Mouse (Mus musculus): ENCODE data around the gene Phlda3. TPM values are rescaled to one million over a fixed set of nuclear protein-coding genes. Genes with fewer than 3 reads are reported as not detected.

The Phlda3 gene
- polyA plus RNA-seq, 1 experiment from 2014 or later = 62.8 TPM

- Histone ChIP-seq H3K9ac (no peak overlapping the region), H3K4me1 (peaks cover 23% of the 10 kb centered on the region), H3K36me3 (no peaks in the 10 kb centered on the region), H3K27me3 (peaks cover under 1% of the 10 kb centered on the region; the same call in 1 of the 2 replicates), H3K4me3 (peak overlapping the region; percentile 19; the same call in 1 of the 2 replicates), H3K9me3 (no peaks in the 10 kb centered on the region), H3K27ac (no peak overlapping the region), H3K4me2 (replicated peaks) (no peak overlapping the region)
- ATAC-seq (ENCODE audit: low FRiP score, low read depth) = peak; percentile 74
- 37% methylated on average over 8 of the region's 8 CpGs for WGBS
Measured at GRCm38 (mm10) chr1:135800192-135800950, 34.5 kb downstream of the Phlda3 start.

- Histone ChIP-seq H3K9ac (no peak overlapping the region), H3K27ac (no peak overlapping the region), H3K27me3 (no peaks in the 10 kb centered on the region), H3K36me3 (no peaks in the 10 kb centered on the region), H3K4me3 (no peak overlapping the region), H3K4me1 (no peaks in the 10 kb centered on the region), H3K4me2 (replicated peaks) (no peak overlapping the region), H3K9me3 (no peaks in the 10 kb centered on the region)
- 10% methylated on average over 10 of the region's 10 CpGs for WGBS
- no peak; the same call in 1 of the 2 replicates for ATAC-seq (ENCODE audit: low FRiP score, low read depth)
Measured at GRCm38 (mm10) chr1:135807546-135807945, 41.6 kb downstream of the Phlda3 start.

- H3K4me1 ChIP-seq = no peaks in the 10 kb centered on the region
- no peak overlapping the region for H3K4me2 ChIP-seq (replicated peaks)
- H3K27me3 ChIP-seq = 0 out of 2 replicates have a peak, but pooled peaks cover 3% of the 10 kb centered on the region
- 0 out of 2 replicates have a peak overlapping the region, but pooled peaks have one; percentile 32 for H3K9ac ChIP-seq
- no peak overlapping the region for H3K27ac ChIP-seq
- H3K9me3 ChIP-seq = no peaks in the 10 kb centered on the region
- 52% methylated on average over 2 of the region's 2 CpGs for WGBS
- H3K4me3 ChIP-seq = no peak overlapping the region
- H3K36me3 ChIP-seq = no peaks in the 10 kb centered on the region
- ATAC-seq (ENCODE audit: low FRiP score, low read depth) = no peak
Measured at GRCm38 (mm10) chr1:135810180-135810579, 44.3 kb downstream of the Phlda3 start.

GRCm38 (mm10) chr1:135811016-135811646, 45.2 kb downstream of the Phlda3 start:
- Histone ChIP-seq H3K4me3 (no peak overlapping the region), H3K27ac (no peak overlapping the region), H3K27me3 (peaks cover 11% of the 10 kb centered on the region), H3K36me3 (no peaks in the 10 kb centered on the region), H3K9ac (no peak overlapping the region), H3K9me3 (no peaks in the 10 kb centered on the region), H3K4me2 (replicated peaks) (no peak overlapping the region), H3K4me1 (no peaks in the 10 kb centered on the region)
- WGBS = 29% methylated on average over 7 of the region's 7 CpGs
- ATAC-seq (ENCODE audit: low FRiP score, low read depth) = no peak

GRCm38 (mm10) chr1:135812205-135812604, 46.3 kb downstream of the Phlda3 start:
- Histone ChIP-seq H3K4me1 (no peaks in the 10 kb centered on the region), H3K36me3 (no peaks in the 10 kb centered on the region), H3K4me2 (replicated peaks) (no peak overlapping the region), H3K9ac (no peak overlapping the region), H3K27me3 (peaks cover 22% of the 10 kb centered on the region), H3K27ac (no peak overlapping the region), H3K9me3 (no peaks in the 10 kb centered on the region), H3K4me3 (no peak overlapping the region)
- no peak for ATAC-seq (ENCODE audit: low FRiP score, low read depth)
- 86% methylated on average over 3 of the region's 3 CpGs for WGBS

- H3K27ac ChIP-seq = no peak overlapping the region
- no peak overlapping the region for H3K9ac ChIP-seq
- WGBS = 46% methylated on average over 2 of the region's 2 CpGs
- peaks cover 26% of the 10 kb centered on the region for H3K27me3 ChIP-seq
- no peak overlapping the region for H3K4me3 ChIP-seq
- no peaks in the 10 kb centered on the region for H3K9me3 ChIP-seq
- no peaks in the 10 kb centered on the region for H3K36me3 ChIP-seq
- no peak overlapping the region for H3K4me2 ChIP-seq (replicated peaks)
- ATAC-seq (ENCODE audit: low FRiP score, low read depth) = no peak
- no peaks in the 10 kb centered on the region for H3K4me1 ChIP-seq
Measured at GRCm38 (mm10) chr1:135812618-135813017, 46.7 kb downstream of the Phlda3 start.

GRCm38 (mm10) chr1:135813071-135813470, 47.2 kb downstream of the Phlda3 start:
- Histone ChIP-seq H3K36me3 (no peaks in the 10 kb centered on the region), H3K9ac (no peak overlapping the region), H3K9me3 (no peaks in the 10 kb centered on the region), H3K4me1 (no peaks in the 10 kb centered on the region; the same call in 1 of the 2 replicates), H3K27me3 (peaks cover 31% of the 10 kb centered on the region), H3K4me2 (replicated peaks) (no peak overlapping the region), H3K27ac (no peak overlapping the region), H3K4me3 (no peak overlapping the region)
- ATAC-seq (ENCODE audit: low FRiP score, low read depth) = no peak
- WGBS = 73% methylated on average over 4 of the region's 4 CpGs

- Histone ChIP-seq H3K27me3 (peaks cover 38% of the 10 kb centered on the region), H3K36me3 (no peaks in the 10 kb centered on the region), H3K27ac (no peak overlapping the region), H3K4me1 (peaks cover 2% of the 10 kb centered on the region; the same call in 1 of the 2 replicates), H3K9me3 (no peaks in the 10 kb centered on the region), H3K4me3 (no peak overlapping the region), H3K4me2 (replicated peaks) (no peak overlapping the region), H3K9ac (no peak overlapping the region)
- 78% methylated on average over 5 of the region's 5 CpGs for WGBS
- no peak for ATAC-seq (ENCODE audit: low FRiP score, low read depth)
Measured at GRCm38 (mm10) chr1:135813687-135814395, 47.9 kb downstream of the Phlda3 start.

GRCm38 (mm10) chr1:135814531-135814930, 48.6 kb downstream of the Phlda3 start:
- Histone ChIP-seq H3K4me1 (peaks cover 4% of the 10 kb centered on the region; the same call in 1 of the 2 replicates), H3K9me3 (no peaks in the 10 kb centered on the region), H3K27ac (no peak overlapping the region), H3K27me3 (peaks cover 45% of the 10 kb centered on the region), H3K4me2 (replicated peaks) (no peak overlapping the region), H3K9ac (no peak overlapping the region), H3K36me3 (no peaks in the 10 kb centered on the region), H3K4me3 (no peak overlapping the region)
- 83% methylated on average over 5 of the region's 5 CpGs for WGBS
- ATAC-seq (ENCODE audit: low FRiP score, low read depth) = no peak

- ATAC-seq (ENCODE audit: low FRiP score, low read depth) = no peak
- no peak overlapping the region for H3K4me2 ChIP-seq (replicated peaks)
- H3K9me3 ChIP-seq = no peaks in the 10 kb centered on the region
- WGBS = 62% methylated on average over 4 of the region's 4 CpGs
- peaks cover 4% of the 10 kb centered on the region; the same call in 1 of the 2 replicates for H3K4me1 ChIP-seq
- no peak overlapping the region for H3K9ac ChIP-seq
- H3K36me3 ChIP-seq = no peaks in the 10 kb centered on the region
- peaks cover 73% of the 10 kb centered on the region for H3K27me3 ChIP-seq
- no peak overlapping the region for H3K4me3 ChIP-seq
- no peak overlapping the region for H3K27ac ChIP-seq
Measured at GRCm38 (mm10) chr1:135817595-135817994, 51.7 kb downstream of the Phlda3 start.

GRCm38 (mm10) chr1:135818481-135819086, 52.7 kb downstream of the Phlda3 start, which contains the start of gene Lad1:
Gene Lad1, plus strand, starts transcription at chr1:135818598.
- under 1% methylated on average over 63 of the region's 63 CpGs for WGBS
- Histone ChIP-seq H3K4me2 (replicated peaks) (peak within 1 kb of the TSS; percentile 99), H3K4me3 (peak within 1 kb of the TSS; percentile 63), H3K4me1 (peaks cover 4% of the 10 kb centered on the region; the same call in 1 of the 2 replicates), H3K27ac (no peak within 1 kb of the TSS), H3K9ac (peak within 1 kb of the TSS; percentile 74), H3K36me3 (no peaks in the 10 kb centered on the region), H3K9me3 (no peaks in the 10 kb centered on the region), H3K27me3 (peaks cover 79% of the 10 kb centered on the region)
- ATAC-seq (ENCODE audit: low FRiP score, low read depth) = peak; percentile 41; the same call in 1 of the 2 replicates
